Mouse (Mus musculus) ES-E14 (cell line): ENCODE results near the gene Ccdc127.

Experiments
- CHD2 ChIP-seq: IDR thresholded peaks from 2 replicates; pipeline ENCODE4 v1.6.1; 2014; ENCODE audit warnings: mild to moderate bottlenecking, low read depth, low read length, inconsistent platforms
- HCFC1 ChIP-seq: IDR thresholded peaks from 2 replicates; pipeline ENCODE4 v1.6.1; 2012; ENCODE audit warnings: low read length, inconsistent platforms, borderline replicate concordance; ENCODE audit not compliant: insufficient read depth

DNA sequence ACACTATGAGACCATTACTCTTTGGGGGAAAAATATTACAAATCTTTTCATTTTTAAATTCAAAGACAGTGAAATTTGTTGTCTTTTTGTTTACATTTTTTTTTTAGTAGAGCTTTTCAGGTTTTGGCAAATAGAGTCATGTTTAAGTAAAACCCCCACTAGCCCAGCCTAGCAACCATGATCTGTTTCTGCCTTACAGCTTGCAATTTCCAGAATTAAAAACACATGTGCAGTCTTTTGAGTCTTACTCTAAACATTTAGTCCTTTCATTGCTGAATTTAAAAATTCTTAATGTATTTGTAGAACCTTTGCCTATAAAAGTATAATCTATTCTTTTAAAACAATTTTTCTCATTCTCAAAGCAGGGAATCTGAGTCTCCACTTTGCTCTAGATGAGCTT, 20.8 kb upstream of the Ccdc127 start:
- no peak for TF ChIP-seq CHD2
- no peak for TF ChIP-seq HCFC1
